Mouse (Mus musculus) A20 (cell line): ENCODE measurements around the gene Exosc10.
A peak's percentile ranks its signal among the peaks of the same experiment; 100 is the strongest.

ENCODE experiments used
- DNase-seq: peaks from one replicate; pipeline ENCODE4 v3.0.0-alpha.2; 2011; ENCODE audit warnings: low read depth, low spot score

Gene Exosc10

GRCm38 (mm10) chr4:148570693-148571295, 12.6 kb downstream of the Exosc10 start:
- no peak for DNase-seq

- no peak for DNase-seq
Observed at GRCm38 (mm10) chr4:148573222-148573621, 15.0 kb downstream of the Exosc10 start.

- no peak for DNase-seq
Observed at GRCm38 (mm10) chr4:148580765-148581164, 22.5 kb downstream of the Exosc10 start.

- no peak for DNase-seq
Observed at GRCm38 (mm10) chr4:148581422-148581821, 23.2 kb downstream of the Exosc10 start.

- no peak for DNase-seq
Observed at GRCm38 (mm10) chr4:148583257-148583656, 25.0 kb downstream of the Exosc10 start.

- DNase-seq, result no peak
Observed at GRCm38 (mm10) chr4:148586648-148587047, 28.4 kb downstream of the Exosc10 start.

- DNase-seq, result no peak
Observed at GRCm38 (mm10) chr4:148588793-148589192, 30.6 kb downstream of the Exosc10 start.

DNA sequence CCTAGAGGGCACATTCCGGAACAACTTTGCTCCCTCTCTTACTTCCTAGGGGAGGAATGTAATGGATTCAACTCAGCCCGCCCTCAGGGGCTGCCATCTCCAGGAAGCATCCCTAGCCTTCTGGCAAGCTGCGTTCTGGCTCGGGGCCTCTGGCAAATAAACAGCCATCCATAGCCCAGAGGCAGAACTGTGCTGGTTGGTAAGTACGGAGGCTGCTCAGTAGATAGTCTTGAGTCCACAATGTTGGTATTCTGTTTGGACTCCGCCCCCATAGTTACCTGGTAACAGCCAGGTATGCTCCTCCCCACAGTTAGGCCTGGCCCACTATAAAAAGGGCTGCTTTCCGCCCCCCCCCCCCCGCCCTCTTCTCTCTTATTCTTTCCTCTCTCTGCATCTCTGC, 31.3 kb downstream of the Exosc10 start:
- no peak for DNase-seq

GRCm38 (mm10) chr4:148590421-148591170, 32.4 kb downstream of the Exosc10 start:
- DNase-seq, result no peak

DNA sequence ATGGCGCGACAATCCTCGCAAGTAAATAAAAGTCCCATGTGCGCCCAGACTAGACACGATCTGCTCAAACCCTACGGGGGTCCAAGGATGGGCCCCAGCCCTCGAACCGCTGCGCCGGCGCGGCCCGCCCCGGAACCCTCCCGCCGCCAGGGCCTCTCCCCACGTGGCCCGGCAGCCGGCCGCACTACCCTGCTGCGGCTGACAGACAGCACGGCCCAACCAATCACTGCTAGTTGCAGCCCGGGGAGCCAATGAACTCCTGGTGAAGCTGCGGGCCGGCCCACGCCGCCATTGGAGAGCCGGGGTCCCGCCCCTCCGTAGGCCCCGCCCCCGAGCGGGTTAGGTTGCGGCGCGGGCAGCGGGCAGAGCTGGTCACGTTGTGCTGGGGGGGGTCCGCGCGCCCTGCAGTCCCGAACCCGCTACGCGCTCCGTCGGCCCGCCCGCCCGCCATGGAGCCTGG, 33.0 kb downstream of the Exosc10 start, which contains the start of gene Srm:
Srm (plus strand) TSS at position 333 of the 460 bp plus-strand sequence.
- DNase-seq, result peak; percentile 97

- DNase-seq, result no peak
Observed at GRCm38 (mm10) chr4:148591637-148592380, 33.6 kb downstream of the Exosc10 start.

GRCm38 (mm10) chr4:148593996-148594395, 35.8 kb downstream of the Exosc10 start:
- no peak for DNase-seq

GRCm38 (mm10) chr4:148595916-148596315, 37.7 kb downstream of the Exosc10 start:
- DNase-seq, result no peak

DNA sequence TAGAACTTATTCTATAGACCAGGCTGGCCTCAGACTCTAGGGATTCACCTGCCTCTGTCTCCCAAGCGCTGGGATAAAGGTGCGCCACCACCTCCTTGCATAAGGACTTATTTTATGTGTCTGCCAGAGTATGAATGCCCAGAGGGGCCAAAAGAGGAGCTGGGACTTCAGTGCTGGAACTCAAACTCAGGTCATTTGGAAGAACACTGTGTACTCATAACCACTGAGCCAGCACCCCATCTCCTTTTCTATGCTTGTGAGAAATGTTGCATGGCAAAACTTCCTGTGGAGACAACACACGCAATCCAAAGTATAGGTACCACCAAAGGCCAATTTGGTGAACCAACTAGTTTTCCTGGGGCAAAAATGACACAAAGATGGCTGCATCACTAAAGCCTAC, 38.5 kb downstream of the Exosc10 start:
- DNase-seq, result no peak

GRCm38 (mm10) chr4:148598826-148599225, 40.6 kb downstream of the Exosc10 start:
- no peak for DNase-seq

GRCm38 (mm10) chr4:148600316-148600715, 42.1 kb downstream of the Exosc10 start:
- DNase-seq, result no peak

GRCm38 (mm10) chr4:148601871-148602270, 43.6 kb downstream of the Exosc10 start:
- no peak for DNase-seq

DNA sequence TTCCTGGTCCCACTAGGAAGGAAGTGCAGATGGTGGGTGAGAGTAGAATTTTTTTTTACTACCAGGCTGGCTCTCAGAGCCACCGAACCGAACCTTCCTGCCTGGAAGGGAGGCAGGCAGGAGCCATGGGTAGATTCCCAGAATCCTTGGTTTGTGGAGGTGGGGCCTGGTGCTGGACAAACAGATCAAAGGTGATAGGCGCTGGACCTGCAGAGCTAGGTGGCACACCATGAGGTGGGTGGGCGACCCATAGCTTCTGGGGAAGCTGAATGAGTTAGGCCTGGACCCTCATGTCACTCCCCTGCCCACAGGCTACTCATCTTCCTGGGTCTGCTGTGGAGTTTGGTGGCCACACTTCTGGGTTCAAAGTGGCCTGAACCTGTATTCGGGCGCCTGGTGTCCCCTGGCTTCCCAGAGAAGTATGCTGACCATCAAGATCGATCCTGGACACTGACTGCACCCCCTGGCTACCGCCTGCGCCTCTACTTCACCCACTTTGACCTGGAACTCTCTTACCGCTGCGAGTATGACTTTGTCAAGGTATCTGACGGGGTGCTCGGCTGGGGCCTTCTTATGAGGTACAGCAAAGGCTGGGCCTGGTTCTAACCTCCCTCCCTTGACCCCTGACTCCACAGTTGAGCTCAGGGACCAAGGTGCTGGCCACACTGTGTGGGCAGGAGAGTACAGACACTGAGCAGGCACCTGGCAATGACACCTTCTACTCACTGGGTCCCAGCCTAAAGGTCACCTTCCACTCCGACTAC, 44.3 kb downstream of the Exosc10 start, which contains the start of gene Masp2:
Masp2 (plus strand) TSS at position 198 of the 764 bp plus-strand sequence.
- DNase-seq, result no peak

GRCm38 (mm10) chr4:148603376-148604139, 45.3 kb downstream of the Exosc10 start:
- DNase-seq, result no peak

- no peak for DNase-seq
Observed at GRCm38 (mm10) chr4:148604141-148604540, 45.9 kb downstream of the Exosc10 start.
